Mouse (Mus musculus) spleen, adult 10 weeks (tissue): ENCODE measurements around the gene Serpinb6e. TPM values are rescaled to one million over a fixed set of nuclear protein-coding genes. Genes with fewer than 3 reads are reported as not detected.

Experiments
- polyA plus RNA-seq: library from polyadenylated mRNA; stranded (reverse); fragments of 350-450 nt; fragmentation: Illumina TruSeq; extraction: RNeasy Lipid Tissue Mini Kit (QIAGEN cat#74804); gene quantifications from one replicate; pipeline ENCODE4 v1.2.3, GENCODE M21; 2015; ENCODE audit warnings: low replicate concordance; ENCODE audit not compliant: insufficient read depth

Gene Serpinb6e
- not detected for polyA plus RNA-seq

GRCm38 (mm10) chr13:33843308-33843707 is at the start of gene Serpinb6e:
Gene Serpinb6e (minus strand): TSS chr13:33843408.

Other genes starting within 250 kb of the Serpinb6e start
- not detected for gene Serpinb6d, start 182.0 kb downstream of the Serpinb6e start, polyA plus RNA-seq
- gene Serpinb6c, start 62.3 kb upstream of the Serpinb6e start, polyA plus RNA-seq: not detected
- gene Nqo2, start 121.3 kb upstream of the Serpinb6e start, polyA plus RNA-seq: 19.2 TPM
- gene Ripk1, start 159.0 kb upstream of the Serpinb6e start, polyA plus RNA-seq: 46.1 TPM
- gene Serpinb6a, start 159.4 kb upstream of the Serpinb6e start, polyA plus RNA-seq: 170 TPM
- 27.0 TPM for gene Bphl, start 194.2 kb upstream of the Serpinb6e start, polyA plus RNA-seq
- gene Tubb2a, start 234.6 kb upstream of the Serpinb6e start, polyA plus RNA-seq: 18.2 TPM